In the genomic region with DNA sequence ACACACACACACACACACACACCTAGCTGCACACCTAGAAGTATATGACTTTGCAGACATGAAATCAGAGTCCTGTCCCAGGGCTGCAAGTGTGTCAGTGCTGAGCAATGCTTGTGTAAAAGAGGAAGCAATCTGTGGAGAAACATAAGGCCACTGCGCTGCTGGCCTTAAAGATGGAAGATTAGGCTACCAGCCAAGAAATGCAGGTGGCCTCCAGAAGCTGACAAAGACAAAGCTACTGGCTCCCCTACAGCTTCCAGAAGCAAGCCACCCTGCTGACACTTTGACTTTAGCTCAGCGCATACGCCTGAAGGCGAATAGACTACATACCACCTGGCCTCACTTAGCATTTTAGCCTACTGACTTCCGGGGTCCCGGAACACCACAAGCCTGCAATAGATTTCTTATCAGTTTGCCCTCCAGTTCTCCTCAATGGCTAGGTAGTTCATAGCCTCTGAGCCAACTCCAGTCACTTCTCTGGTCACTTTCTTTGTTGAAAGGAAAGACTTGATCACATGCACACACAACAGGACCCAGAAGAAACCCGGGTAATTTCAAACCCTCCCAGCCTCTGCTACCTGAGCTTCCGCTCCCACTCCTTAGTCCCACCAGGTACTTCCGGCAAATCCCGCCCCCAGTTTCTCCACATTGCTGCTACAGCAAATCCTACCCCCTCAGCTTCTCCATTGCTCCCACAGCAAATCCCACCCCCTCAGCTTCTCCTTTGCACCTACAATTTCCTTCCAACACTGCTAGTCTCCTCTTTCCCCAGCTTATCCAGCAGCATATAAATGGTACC, we compare ENCODE assay signal across 8 mouse cellular contexts. TPM values are rescaled to one million over a fixed set of nuclear protein-coding genes. Genes with fewer than 3 reads are reported as not detected.
DNase-seq lines count a peak whose midpoint lies in the region; ATAC-seq and TF ChIP-seq lines count a peak whose summit lies in the region.

No protein-coding gene starts in this region.

- no peaks in the 10 kb centered on the region for H3K9me3 ChIP-seq in heart, embryonic 10.5 days
- H3K9me3 ChIP-seq in stomach, embryonic 15.5 days = no peaks in the 10 kb centered on the region
- H3K9me3 ChIP-seq in stomach, postnatal 0 days (ENCODE audit: control insufficient read depth, low read length) = no peaks in the 10 kb centered on the region
- no peaks in the 10 kb centered on the region for H3K9me3 ChIP-seq in hindbrain, postnatal 0 days (ENCODE audit: low read length)

- H3K27ac ChIP-seq in heart, embryonic 10.5 days = no peak overlapping the region
- H3K27ac ChIP-seq in stomach, embryonic 15.5 days = no peak overlapping the region
- H3K27ac ChIP-seq in stomach, postnatal 0 days (replicated peaks) = no peak overlapping the region
- H3K27ac ChIP-seq in hindbrain, postnatal 0 days = 0 out of 2 replicates have a peak overlapping the region, but pooled peaks have one; percentile 26

- TF ChIP-seq CTCF in stomach, postnatal 0 days (IDR thresholded peaks at IDR 0.05; ENCODE audit: low read depth) = no peak
- TF ChIP-seq CTCF in hindbrain, postnatal 0 days (IDR thresholded peaks at IDR 0.05; ENCODE audit: low read depth) = no peak

- 46% methylated on average over 10 of the region's 10 CpGs for WGBS in heart, embryonic 10.5 days
- WGBS in stomach, embryonic 15.5 days = 49% methylated on average over 10 of the region's 10 CpGs
- WGBS in stomach, postnatal 0 days = 41% methylated on average over 10 of the region's 10 CpGs
- 36% methylated on average over 10 of the region's 10 CpGs for WGBS in hindbrain, postnatal 0 days

- H3K9ac ChIP-seq in stomach, embryonic 15.5 days = no peak overlapping the region
- no peak overlapping the region for H3K9ac ChIP-seq in stomach, postnatal 0 days (ENCODE audit: low read length)
- H3K9ac ChIP-seq in hindbrain, postnatal 0 days (replicated peaks; ENCODE audit: low read length) = no peak overlapping the region

- DNase-seq in heart, adult 11 months = peak; percentile 96
- DNase-seq in heart, embryonic 10.5 days (ENCODE audit: low spot score) = no peak
- DNase-seq in stomach, postnatal 0 days (ENCODE audit: low spot score) = no peak
- DNase-seq in hindbrain, postnatal 0 days (ENCODE audit: low spot score) = peak; percentile 66
- peak; percentile 63 for DNase-seq in thymus, postnatal 0 days (ENCODE audit: low spot score)
- DNase-seq in urinary bladder, postnatal 36 days (ENCODE audit: low spot score in 2 of 2) = no peak

- H3K4me1 ChIP-seq in heart, embryonic 10.5 days = peaks cover 22% of the 10 kb centered on the region
- H3K4me1 ChIP-seq in stomach, embryonic 15.5 days = 0 out of 2 replicates have a peak, but pooled peaks cover 7% of the 10 kb centered on the region
- H3K4me1 ChIP-seq in stomach, postnatal 0 days (replicated peaks; ENCODE audit: control insufficient read depth, insufficient read depth) = no peaks in the 10 kb centered on the region
- H3K4me1 ChIP-seq in hindbrain, postnatal 0 days (ENCODE audit: insufficient read depth, low read length) = no peaks in the 10 kb centered on the region

- H3K4me3 ChIP-seq in heart, embryonic 10.5 days = no peak overlapping the region
- H3K4me3 ChIP-seq in stomach, embryonic 15.5 days (replicated peaks) = no peak overlapping the region
- no peak overlapping the region for H3K4me3 ChIP-seq in stomach, postnatal 0 days (ENCODE audit: low read depth, low read length)
- no peak overlapping the region for H3K4me3 ChIP-seq in hindbrain, postnatal 0 days (ENCODE audit: low read length)

- H3K27me3 ChIP-seq in heart, embryonic 10.5 days (ENCODE audit: insufficient read depth, poor library complexity, severe bottlenecking) = no peaks in the 10 kb centered on the region
- no peaks in the 10 kb centered on the region for H3K27me3 ChIP-seq in stomach, embryonic 15.5 days (replicated peaks)
- H3K27me3 ChIP-seq in stomach, postnatal 0 days (ENCODE audit: control insufficient read depth, insufficient read depth, low read length) = no peaks in the 10 kb centered on the region
- no peaks in the 10 kb centered on the region for H3K27me3 ChIP-seq in hindbrain, postnatal 0 days (ENCODE audit: insufficient read depth, low read length)

- H3K4me2 ChIP-seq in stomach, embryonic 15.5 days = no peak overlapping the region
- no peak overlapping the region for H3K4me2 ChIP-seq in stomach, postnatal 0 days (replicated peaks; ENCODE audit: low read depth)
- no peak overlapping the region for H3K4me2 ChIP-seq in hindbrain, postnatal 0 days (ENCODE audit: low read depth, low read length)

- no peaks in the 10 kb centered on the region for H3K36me3 ChIP-seq in heart, embryonic 10.5 days
- H3K36me3 ChIP-seq in stomach, embryonic 15.5 days = no peaks in the 10 kb centered on the region
- H3K36me3 ChIP-seq in stomach, postnatal 0 days (ENCODE audit: control insufficient read depth, insufficient read depth, low read length) = no peaks in the 10 kb centered on the region
- no peaks in the 10 kb centered on the region for H3K36me3 ChIP-seq in hindbrain, postnatal 0 days (ENCODE audit: insufficient read depth, low read length)

- TF ChIP-seq EP300 in stomach, postnatal 0 days (optimal IDR thresholded peaks at IDR 0.05) = no peak

- 0 out of 2 replicates have a peak, but pooled peaks have one; percentile 7 for ATAC-seq in stomach, embryonic 15.5 days (ENCODE audit: insufficient read depth, low FRiP score, low read depth)
- ATAC-seq in stomach, postnatal 0 days (ENCODE audit: low FRiP score, low TSS enrichment) = no peak
- peak; percentile 43; the same call in 1 of the 2 replicates for ATAC-seq in hindbrain, postnatal 0 days
- ATAC-seq in activated CD4-positive, CD25-positive, alpha-beta regulatory T cell, adult 4 months = no peak

RNA-seq across cellular contexts. Expression of gene G3bp2, which starts 23.0 kb away (rescaled TPM):
- polyA plus RNA-seq in heart, embryonic 10.5 days (2016; fragmentation: Nextera tagmentation; extraction: Ambion mirVana) = 207 and 210 TPM in 2 replicates
- 159 and 163 TPM in 2 replicates for polyA plus RNA-seq in stomach, embryonic 15.5 days (2015; fragmentation: Nextera tagmentation; extraction: Ambion mirVana)
- 94.0 and 111 TPM in 2 replicates for polyA plus RNA-seq in stomach, postnatal 0 days (2015; fragmentation: Nextera tagmentation; extraction: Ambion mirVana)
- 132 and 143 TPM in 2 replicates for total RNA-seq in hindbrain, postnatal 0 days (2014; rRNA removed)
- 265 and 271 TPM in 2 replicates for polyA plus RNA-seq in hindbrain, postnatal 0 days (2015; fragmentation: Nextera tagmentation; extraction: Ambion mirVana)
- 239 and 240 TPM in 2 replicates for polyA plus RNA-seq in thymus, postnatal 0 days (2015; fragmentation: Nextera tagmentation; extraction: Ambion mirVana)
- polyA plus RNA-seq in activated CD4-positive, CD25-positive, alpha-beta regulatory T cell, adult 4 months (2017; shearing (Covaris generic)) = 100 to 1,000 TPM; 204 to 221 TPM

RNA-seq across cellular contexts. Expression of gene Uso1, which starts 31.2 kb away (rescaled TPM):
- 40.4 and 48.9 TPM in 2 replicates for polyA plus RNA-seq in heart, embryonic 10.5 days (2016; fragmentation: Nextera tagmentation; extraction: Ambion mirVana)
- 46.0 and 49.4 TPM in 2 replicates for polyA plus RNA-seq in stomach, embryonic 15.5 days (2015; fragmentation: Nextera tagmentation; extraction: Ambion mirVana)
- 36.6 and 36.7 TPM in 2 replicates for polyA plus RNA-seq in stomach, postnatal 0 days (2015; fragmentation: Nextera tagmentation; extraction: Ambion mirVana)
- 16.1 and 17.7 TPM in 2 replicates for total RNA-seq in hindbrain, postnatal 0 days (2014; rRNA removed)
- polyA plus RNA-seq in hindbrain, postnatal 0 days (2015; fragmentation: Nextera tagmentation; extraction: Ambion mirVana) = 29.6 and 29.8 TPM in 2 replicates
- 32.6 and 43.5 TPM in 2 replicates for polyA plus RNA-seq in thymus, postnatal 0 days (2015; fragmentation: Nextera tagmentation; extraction: Ambion mirVana)
- polyA plus RNA-seq in activated CD4-positive, CD25-positive, alpha-beta regulatory T cell, adult 4 months (2017; shearing (Covaris generic)) = 10 to 100 TPM; 31.3 to 33.8 TPM

Comparison
In these comparisons a context has a peak if more than half of its experiments do, and no peak if none do; other contexts are left out.
1. DNase-seq: peak in heart, adult 11 months (single experiment), hindbrain, postnatal 0 days (single experiment) and thymus, postnatal 0 days (single experiment); none in heart, embryonic 10.5 days (single experiment), stomach, postnatal 0 days (single experiment) and urinary bladder, postnatal 36 days (0 of 2).
2. ATAC-seq: peak in stomach, embryonic 15.5 days (single experiment) and hindbrain, postnatal 0 days (single experiment); none in stomach, postnatal 0 days (single experiment) and activated CD4-positive, CD25-positive, alpha-beta regulatory T cell, adult 4 months (single experiment).